Mouse (Mus musculus) testis, adult 2 months (tissue): ENCODE measurements around the gene Eya4. TPM values are rescaled to one million over a fixed set of nuclear protein-coding genes. Genes with fewer than 3 reads are reported as not detected.

Experiments
- H3K27ac ChIP-seq: fragments of 200-500 bp; 2 replicates; pipeline ENCODE4 v1.5.1; 2012; ENCODE audit warnings: low read depth, low read length; ENCODE audit not compliant: control insufficient read depth, insufficient read depth
- H3K27me3 ChIP-seq: fragments of 200-500 bp; 2 replicates; pipeline ENCODE4 v1.6.1; 2012; ENCODE audit warnings: mild to moderate bottlenecking, low read length, moderate library complexity; ENCODE audit not compliant: control insufficient read depth, insufficient read depth
- H3K36me3 ChIP-seq: fragments of 200-500 bp; 2 replicates; pipeline ENCODE4 v1.6.1; 2012; ENCODE audit warnings: mild to moderate bottlenecking, low read length; ENCODE audit not compliant: control insufficient read depth, insufficient read depth
- H3K4me1 ChIP-seq: fragments of 200-500 bp; 2 replicates; pipeline ENCODE4 v1.6.1; 2012; ENCODE audit warnings: low read length; ENCODE audit not compliant: control insufficient read depth, insufficient read depth
- H3K4me3 ChIP-seq: fragments of 200-500 bp; 2 replicates; pipeline ENCODE4 v1.5.1; 2012; ENCODE audit warnings: low read depth, mild to moderate bottlenecking, low read length, moderate library complexity, mixed read lengths; ENCODE audit not compliant: control insufficient read depth
- CTCF ChIP-seq: fragments of 200-500 bp; IDR thresholded peaks from 2 replicates; pipeline ENCODE4 v1.5.1; 2012; ENCODE audit warnings: low read depth, mild to moderate bottlenecking, inconsistent platforms, low read length, moderate library complexity; ENCODE audit not compliant: control insufficient read depth, insufficient read depth, insufficient replicate concordance
- POLR2A ChIP-seq: fragments of 200-500 bp; IDR thresholded peaks from 2 replicates; pipeline ENCODE4 v1.6.1; 2012; ENCODE audit warnings: low read depth, mild to moderate bottlenecking, inconsistent platforms, low read length, moderate library complexity; ENCODE audit not compliant: control insufficient read depth
- polyA plus RNA-seq: library from polyadenylated mRNA; depleted of rRNA; stranded (reverse); fragments of >200 nt; gene quantifications from 2 replicates; pipeline ENCODE4 v1.2.3, GENCODE M21; 2012; rRNA removed

The Eya4 gene
- polyA plus RNA-seq: 51.8 and 59.6 TPM in 2 replicates

DNA sequence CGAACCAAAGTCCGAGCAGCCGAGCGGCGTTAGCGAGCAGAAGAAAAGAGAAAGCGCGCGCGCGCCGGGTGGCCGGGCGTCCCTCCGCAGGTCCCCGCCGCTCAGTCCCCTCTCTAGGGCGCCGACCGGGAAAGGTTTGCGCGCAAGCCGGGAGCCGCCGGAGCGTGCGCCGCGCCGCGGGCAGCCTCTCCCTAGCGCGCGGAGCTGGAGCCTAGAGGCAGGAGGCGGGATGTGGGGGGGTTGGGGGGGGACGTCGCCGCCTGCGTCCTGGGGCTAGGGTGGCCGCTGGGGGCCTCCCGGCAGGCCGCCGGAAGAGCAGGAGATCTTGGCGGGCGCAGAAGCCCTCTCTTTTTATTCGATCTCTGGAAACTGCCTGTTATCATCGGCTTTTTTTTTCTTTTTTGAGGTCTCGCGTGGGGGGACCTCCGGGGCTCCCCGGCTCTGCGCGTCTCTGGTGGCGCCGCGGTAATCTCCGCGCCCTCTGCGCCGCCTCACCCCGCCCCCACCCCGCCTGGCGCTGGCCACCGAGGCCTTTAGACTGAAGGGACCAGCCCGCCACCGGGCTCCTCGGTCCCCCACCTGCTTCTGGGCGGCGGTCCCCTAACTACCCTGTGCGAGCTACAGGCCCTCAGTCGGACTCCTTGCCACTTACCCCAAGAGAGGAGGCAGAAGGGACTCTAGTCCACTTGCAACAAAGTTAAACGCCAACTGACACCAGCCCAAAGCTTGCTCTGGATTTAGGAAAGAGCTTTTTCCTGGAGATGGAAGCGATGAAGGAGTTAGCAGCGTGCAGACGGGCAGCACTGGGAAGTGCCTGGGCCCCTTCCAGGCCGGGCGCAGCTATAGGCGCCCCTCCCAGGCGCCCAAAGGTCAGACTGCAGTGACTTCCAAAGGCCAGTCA, at the start of gene Eya4:
Eya4 (minus strand) TSS at position 776 of the 901 bp plus-strand sequence.
- Histone ChIP-seq H3K27ac (no peak within 1 kb of the TSS), H3K4me1 (peaks cover 7% of the 10 kb centered on the region; the same call in 1 of the 2 replicates), H3K27me3 (0 out of 2 replicates have a peak, but pooled peaks cover 2% of the 10 kb centered on the region), H3K36me3 (no peaks in the 10 kb centered on the region), H3K4me3 (peak within 1 kb of the TSS; percentile 17)
- TF ChIP-seq POLR2A (no peak), CTCF (no peak)

DNA sequence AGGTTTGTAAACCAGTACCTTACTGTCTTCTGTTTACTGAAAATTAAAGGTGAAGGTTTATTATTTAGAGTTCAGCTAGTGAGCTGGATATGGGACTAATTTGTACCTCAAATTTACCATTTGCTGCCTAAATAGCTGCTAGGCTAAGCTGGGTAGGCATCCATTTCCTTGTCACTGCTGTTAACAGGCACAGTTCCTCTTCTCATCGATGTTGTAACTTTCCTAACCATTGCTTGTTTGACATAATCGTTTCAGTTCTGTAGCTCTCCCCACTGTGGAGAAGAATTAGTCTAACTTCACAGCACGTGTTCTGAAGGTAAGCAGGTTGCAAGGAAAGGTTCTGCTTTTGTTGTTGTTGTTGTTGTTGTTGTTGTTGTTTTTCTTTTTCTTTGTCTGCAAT, 44.8 kb upstream of the Eya4 start:
- TF ChIP-seq CTCF: no peak
- TF ChIP-seq POLR2A: no peak
- Histone ChIP-seq H3K27ac (no peak overlapping the region), H3K4me1 (0 out of 2 replicates have a peak, but pooled peaks cover 3% of the 10 kb centered on the region), H3K36me3 (no peaks in the 10 kb centered on the region), H3K4me3 (no peak overlapping the region), H3K27me3 (no peaks in the 10 kb centered on the region)

DNA sequence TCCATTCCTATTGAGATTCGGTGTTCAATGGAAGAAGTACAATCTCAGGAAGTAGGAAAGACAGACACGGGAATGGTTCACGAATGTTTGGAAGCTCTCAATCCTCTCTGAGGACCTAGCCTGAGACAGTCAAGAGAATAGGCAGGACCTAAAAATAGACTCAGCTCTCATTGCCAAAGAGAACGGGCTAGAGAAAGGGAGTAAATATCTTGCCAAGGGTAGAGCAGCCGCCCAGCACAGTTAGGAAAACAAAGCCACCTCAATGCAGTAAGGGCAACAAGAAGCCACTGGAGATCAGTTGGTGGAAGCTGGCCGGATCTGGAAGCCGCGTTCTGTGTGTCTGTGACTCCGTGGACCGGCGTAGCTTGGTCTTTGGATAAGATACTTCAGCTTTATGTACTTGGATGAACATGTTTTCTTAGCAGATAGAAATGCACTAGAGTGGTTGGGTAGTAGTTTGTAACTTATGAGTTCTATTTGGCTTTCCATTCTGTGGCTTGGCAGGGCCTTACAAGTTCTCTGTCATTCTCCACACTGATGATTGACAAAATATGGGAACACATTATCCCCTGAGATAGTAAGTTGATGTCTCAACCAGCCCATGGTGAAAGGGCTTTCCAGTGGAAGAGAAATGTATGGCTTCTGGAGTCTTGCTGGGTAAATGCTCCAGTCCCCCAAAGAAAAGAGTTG, 44.1 kb upstream of the Eya4 start:
- TF ChIP-seq POLR2A (no peak), CTCF (no peak)
- H3K27ac ChIP-seq: no peak overlapping the region
- H3K4me1 ChIP-seq: 0 out of 2 replicates have a peak, but pooled peaks cover 3% of the 10 kb centered on the region
- H3K4me3 ChIP-seq: no peak overlapping the region
- no peaks in the 10 kb centered on the region for H3K27me3 ChIP-seq
- H3K36me3 ChIP-seq: no peaks in the 10 kb centered on the region

DNA sequence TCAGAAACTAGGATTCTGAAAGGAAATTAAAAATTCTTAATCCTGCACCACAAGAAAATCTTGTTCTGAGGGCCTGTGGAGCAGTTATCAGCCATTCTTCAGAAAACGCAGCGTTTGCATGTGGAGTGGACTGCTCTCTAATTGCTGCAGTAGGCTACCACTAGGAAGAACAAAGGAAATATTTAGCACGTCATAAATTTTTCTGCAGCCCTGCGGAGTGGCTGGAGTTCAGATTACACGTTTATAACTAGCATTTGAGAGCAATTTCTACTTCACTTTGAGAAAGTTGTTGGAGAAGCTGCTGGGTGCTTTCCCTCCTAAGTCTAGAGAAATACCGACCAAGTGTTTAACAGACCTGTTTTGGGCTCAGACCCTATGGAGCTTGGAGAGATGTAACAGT, 43.6 kb upstream of the Eya4 start:
- no peaks in the 10 kb centered on the region for H3K36me3 ChIP-seq
- H3K4me1 ChIP-seq: 0 out of 2 replicates have a peak, but pooled peaks cover 3% of the 10 kb centered on the region
- TF ChIP-seq CTCF: no peak
- TF ChIP-seq POLR2A: no peak
- no peak overlapping the region for H3K27ac ChIP-seq
- no peaks in the 10 kb centered on the region for H3K27me3 ChIP-seq
- H3K4me3 ChIP-seq: no peak overlapping the region

DNA sequence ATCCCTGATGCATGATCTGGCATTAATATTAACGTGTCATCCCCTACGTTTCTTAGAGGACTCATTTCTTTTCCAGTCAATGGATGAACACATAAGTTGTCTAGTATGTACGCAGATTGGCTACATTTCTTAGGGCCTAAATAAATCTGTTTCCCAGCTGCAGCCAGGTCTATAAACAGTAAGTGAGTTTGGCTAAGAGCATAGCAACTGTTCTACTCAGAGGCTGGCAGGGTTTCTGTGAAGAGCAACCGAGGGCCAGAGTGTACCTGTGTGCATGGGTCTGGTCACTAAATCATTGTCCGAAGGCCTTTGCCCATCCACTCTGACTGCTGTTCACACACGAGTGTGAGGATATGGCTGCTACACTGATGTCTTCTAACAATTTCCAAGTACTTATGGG, 13.3 kb upstream of the Eya4 start:
- no peak for TF ChIP-seq CTCF
- no peaks in the 10 kb centered on the region for H3K36me3 ChIP-seq
- H3K4me3 ChIP-seq: no peak overlapping the region
- H3K4me1 ChIP-seq: no peaks in the 10 kb centered on the region
- no peak overlapping the region for H3K27ac ChIP-seq
- no peaks in the 10 kb centered on the region for H3K27me3 ChIP-seq

DNA sequence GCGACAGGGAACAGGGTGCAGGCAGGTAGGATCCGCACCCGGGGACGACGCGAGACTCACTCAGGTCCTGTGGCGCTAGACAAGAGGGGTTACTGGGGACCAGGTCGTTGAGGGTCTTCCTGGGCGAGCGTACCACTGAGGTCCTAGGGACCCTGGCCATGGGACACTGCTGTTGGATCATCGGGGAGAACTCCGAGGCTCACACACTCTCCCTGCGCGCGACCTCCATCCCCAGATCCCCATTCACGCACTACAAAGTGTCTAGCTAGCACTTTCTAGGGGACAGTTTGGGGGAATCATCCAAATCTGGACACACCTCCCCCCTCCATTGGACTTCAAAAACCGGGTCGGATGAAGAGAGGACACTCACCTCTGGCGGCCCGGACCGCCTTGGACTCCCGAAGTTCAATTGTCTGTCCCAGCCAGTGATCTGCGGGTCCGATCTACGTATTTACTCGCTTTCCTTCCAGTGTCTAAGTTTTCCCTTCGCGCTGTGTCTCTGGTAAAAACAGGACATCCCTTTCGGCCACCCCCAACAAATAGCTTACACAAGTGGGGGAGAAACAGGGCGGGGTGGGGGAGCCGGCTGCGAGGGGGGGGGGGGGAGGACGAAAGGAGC, 1.1 kb downstream of the Eya4 start:
- TF ChIP-seq POLR2A: no peak
- TF ChIP-seq CTCF: no peak
- no peaks in the 10 kb centered on the region for H3K36me3 ChIP-seq
- peaks cover 7% of the 10 kb centered on the region; the same call in 1 of the 2 replicates for H3K4me1 ChIP-seq
- no peak overlapping the region for H3K27ac ChIP-seq
- peak overlapping the region; percentile 17 for H3K4me3 ChIP-seq
- 0 out of 2 replicates have a peak, but pooled peaks cover 2% of the 10 kb centered on the region for H3K27me3 ChIP-seq

DNA sequence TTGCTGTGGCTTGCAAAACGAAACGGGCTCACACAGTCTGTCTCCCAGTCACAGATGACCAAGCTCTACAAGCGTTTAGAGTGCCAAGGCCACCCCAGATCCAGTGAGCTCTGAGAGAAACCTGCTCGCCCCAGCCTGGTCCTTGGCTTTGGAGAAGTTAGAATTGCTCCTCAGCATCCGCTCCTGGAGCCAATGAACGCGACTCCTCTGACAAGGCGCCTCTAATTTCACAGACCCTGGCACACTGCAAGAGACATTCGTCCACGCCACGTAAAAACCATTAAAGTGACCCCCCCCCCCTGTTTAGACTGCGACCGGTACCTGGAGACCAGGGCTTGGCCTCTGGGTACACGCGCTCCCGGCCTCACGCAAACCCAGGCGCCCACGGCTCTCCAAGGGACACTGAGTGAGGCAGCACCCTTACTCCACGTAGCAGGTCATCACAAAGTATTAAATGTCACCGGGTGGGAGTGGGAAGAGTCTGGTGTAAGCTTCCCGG, 1.6 kb downstream of the Eya4 start:
- no peak overlapping the region for H3K27ac ChIP-seq
- no peak overlapping the region for H3K4me3 ChIP-seq
- H3K36me3 ChIP-seq: no peaks in the 10 kb centered on the region
- TF ChIP-seq POLR2A (no peak), CTCF (no peak)
- H3K4me1 ChIP-seq: peaks cover 7% of the 10 kb centered on the region; the same call in 1 of the 2 replicates
- H3K27me3 ChIP-seq: 0 out of 2 replicates have a peak, but pooled peaks cover 2% of the 10 kb centered on the region
